In the genomic region with DNA sequence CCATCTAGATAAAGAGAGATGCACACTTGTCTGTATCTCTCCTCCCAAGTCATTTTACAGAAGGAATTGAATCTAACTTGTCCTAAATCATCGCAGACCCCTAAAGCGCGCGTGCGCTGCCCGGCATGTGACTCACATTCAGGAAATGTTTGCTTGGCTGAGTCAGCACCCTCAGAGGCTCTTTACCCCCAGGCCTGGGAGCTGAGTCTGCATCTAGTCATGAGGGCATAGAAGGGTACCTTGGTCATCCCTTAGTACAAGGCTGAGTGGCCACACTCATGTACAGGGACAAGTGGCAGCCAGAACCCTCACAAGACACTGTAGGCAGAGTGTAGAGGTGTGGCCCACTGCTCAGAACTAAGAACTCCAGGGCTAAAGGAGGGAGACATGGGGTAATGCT, we compare ENCODE assay signal across 16 mouse cellular contexts. TPM values are rescaled to one million over a fixed set of nuclear protein-coding genes. Genes with fewer than 3 reads are reported as not detected.
DNase-seq lines count a peak whose midpoint lies in the region; ATAC-seq lines count a peak whose summit lies in the region.
"Had no signal": no experiment of that assay in that cellular context is flagged by ENCODE, and none has a peak within 500 bp of the region (broad histone marks: within the 10 kb centered on the region; RNA-seq: fewer than 3 reads in every experiment).

No protein-coding gene starts in this region.

- H3K4me1 ChIP-seq in kidney, embryonic 15.5 days, result 0 out of 2 replicates have a peak, but pooled peaks cover 6% of the 10 kb centered on the region
- H3K4me1 ChIP-seq: heart, embryonic 13.5 days; liver, embryonic 15.5 days had no signal

- H3K36me3 ChIP-seq in kidney, embryonic 15.5 days, result no peaks in the 10 kb centered on the region
- H3K36me3 ChIP-seq: heart, embryonic 13.5 days; liver, embryonic 15.5 days had no signal

- no peak overlapping the region for H3K4me2 ChIP-seq in kidney, embryonic 15.5 days
- H3K4me2 ChIP-seq: heart, embryonic 13.5 days; liver, embryonic 15.5 days had no signal

- no peak overlapping the region for H3K9ac ChIP-seq in kidney, embryonic 15.5 days
- H3K9ac ChIP-seq: heart, embryonic 13.5 days; liver, embryonic 15.5 days had no signal

- peak overlapping the region; percentile 45; the same call in 1 of the 2 replicates for H3K27ac ChIP-seq in kidney, embryonic 15.5 days
- H3K27ac ChIP-seq: heart, embryonic 13.5 days; hindbrain, postnatal 0 days; liver, embryonic 15.5 days had no signal

- no peaks in the 10 kb centered on the region for H3K9me3 ChIP-seq in kidney, embryonic 15.5 days (replicated peaks)
- H3K9me3 ChIP-seq: heart, embryonic 13.5 days; liver, embryonic 15.5 days had no signal

- H3K4me3 ChIP-seq in kidney, embryonic 15.5 days (replicated peaks), result no peak overlapping the region
- H3K4me3 ChIP-seq: heart, embryonic 13.5 days; liver, embryonic 15.5 days had no signal

- intact Hi-C loops in heart, postnatal 25 days (cut with DNase I), result no loop called here

- peak; percentile 71 for DNase-seq in heart, adult 11 months
- DNase-seq in heart, postnatal 25 days (ENCODE audit: low spot score), result no peak
- peak; percentile 91 for DNase-seq in 3T3-L1 (ENCODE audit: low read depth, low spot score)
- DNase-seq in lung, postnatal 36 days, result peak; percentile 30
- DNase-seq in cerebellum, postnatal 14 days, result no peak
- DNase-seq in ovary, postnatal 36 days (ENCODE audit: low spot score), result no peak
- DNase-seq in natural killer cell, adult 2 months (ENCODE audit: low spot score in 2 of 2), result no peak
- DNase-seq: B cell, adult 2 months; cerebellum, postnatal 10 days; heart, postnatal 4 days; midbrain, embryonic 14.5 days had no signal

- ATAC-seq in kidney, embryonic 15.5 days (replicated peaks; ENCODE audit: low FRiP score), result 0 out of 2 replicates have a peak, but pooled peaks have one; percentile 46
- ATAC-seq: forebrain, embryonic 14.5 days; hindbrain, postnatal 0 days had no signal

- H3K27me3 ChIP-seq in kidney, embryonic 15.5 days, result peaks cover 19% of the 10 kb centered on the region

- WGBS in kidney, embryonic 15.5 days, result 82% methylated on average over 6 of the region's 6 CpGs

RNA-seq across cellular contexts. Expression of gene Hnf1b, which starts 6.3 kb away (rescaled TPM):
- not detected for total RNA-seq in heart, postnatal 25 days (2021)
- 78.5 and 83.3 TPM in 2 replicates for polyA plus RNA-seq in kidney, embryonic 15.5 days (2015; fragmentation: Nextera tagmentation; extraction: Ambion mirVana)
- total RNA-seq: heart, postnatal 4 days; hindbrain, postnatal 0 days had no signal

Comparison
In these comparisons a context has a peak if more than half of its experiments do, and no peak if none do; other contexts are left out.
1. DNase-seq: peak in heart, adult 11 months (single experiment), 3T3-L1 (single experiment) and lung, postnatal 36 days (single experiment); none in heart, postnatal 25 days (single experiment), cerebellum, postnatal 14 days (0 of 2), ovary, postnatal 36 days (single experiment) and natural killer cell, adult 2 months (0 of 2).